Mouse (Mus musculus) skeletal muscle tissue, adult 2 months (tissue): Measurements from ENCODE around the gene Gdf15.
A peak's percentile ranks its signal among the peaks of the same experiment; 100 is the strongest.
"Not testable (repeated sequence)": the region's sequence is repeated elsewhere in the genome, so short reads cannot be mapped to it uniquely, and the experiment has no call there.

Source experiments
- DNase-seq: peaks from one replicate; pipeline ENCODE4 v3.0.0-alpha.2; 2012; ENCODE audit warnings: low read depth, low spot score

Gene Gdf15

GRCm38 (mm10) chr8:70587955-70588354 is 44.3 kb downstream of the Gdf15 start:
- DNase-seq = not testable (repeated sequence)

GRCm38 (mm10) chr8:70585258-70585652 is 47.0 kb downstream of the Gdf15 start:
- peak; percentile 66 for DNase-seq

- no peak for DNase-seq
These were observed 47.5 kb downstream of the Gdf15 start for GRCm38 (mm10) chr8:70584606-70585257.

- DNase-seq = peak; percentile 70
These were observed 48.5 kb downstream of the Gdf15 start for GRCm38 (mm10) chr8:70583476-70584387.
